Mouse (Mus musculus) spleen, adult 2 months (tissue): ENCODE measurements at regions not wholly inside any gene's neighbourhood (a gene's known extent, or its start where the extent isn't known, plus 50 kb on each side); places are given as distances from the start of the nearest gene placed in this dataset.

ENCODE experiments used
- CTCF ChIP-seq: fragments of 200-500 bp; IDR thresholded peaks from 2 replicates; pipeline ENCODE4 v1.5.1; 2011; ENCODE audit warnings: mild to moderate bottlenecking, inconsistent platforms; ENCODE audit not compliant: insufficient read depth, insufficient read length, insufficient replicate concordance; ENCODE audit errors: extremely low read depth
- POLR2A ChIP-seq: fragments of 200-500 bp; IDR thresholded peaks from 2 replicates; pipeline ENCODE4 v1.6.1; 2011; ENCODE audit warnings: low read depth, low read length, inconsistent platforms

GRCm38 (mm10) chr7:35992511-35992910 is 189.7 kb upstream of the Zfp507 start:
- TF ChIP-seq CTCF, result no peak
- TF ChIP-seq POLR2A, result no peak
